Mouse (Mus musculus) bone marrow, adult 2 months (tissue): ENCODE measurements at regions not wholly inside any gene's neighbourhood (a gene's known extent, or its start where the extent isn't known, plus 50 kb on each side); places are given as distances from the start of the nearest gene placed in this dataset.

Source experiments
- CTCF ChIP-seq: fragments of 200-500 bp; IDR thresholded peaks from 2 replicates; pipeline ENCODE4 v1.5.1; 2011; ENCODE audit warnings: low read length, control low read depth; ENCODE audit not compliant: control insufficient read depth, insufficient read depth
- POLR2A ChIP-seq: fragments of 200-500 bp; IDR thresholded peaks from 2 replicates; pipeline ENCODE4 v1.6.1; 2011; ENCODE audit warnings: low read depth, mild to moderate bottlenecking, control low read depth, low read length, borderline replicate concordance; ENCODE audit not compliant: control insufficient read depth

DNA sequence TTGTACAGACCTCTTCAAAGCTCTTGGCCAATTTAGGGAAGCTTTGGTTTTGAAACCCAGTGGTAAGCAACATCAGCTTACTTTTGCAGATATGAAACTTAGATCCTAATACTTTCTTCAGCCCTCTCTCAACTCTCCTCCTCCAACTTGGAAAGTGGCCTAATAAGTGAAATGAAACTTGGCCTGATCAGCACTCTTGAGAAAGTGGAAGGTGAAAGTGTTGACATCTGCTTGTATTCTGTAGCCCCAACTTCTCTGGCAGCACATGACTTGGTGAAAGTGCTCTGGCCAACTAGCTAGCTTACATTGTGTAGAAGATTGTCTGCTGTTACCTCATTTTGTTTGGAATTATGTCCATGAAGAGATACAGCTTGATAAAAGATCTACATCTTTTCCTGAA lies 61.1 kb upstream of the Prdm1 start:
- TF ChIP-seq POLR2A (no peak), CTCF (no peak)
